Mouse (Mus musculus): ENCODE measurements around the gene Fam126b.
A peak's percentile ranks its signal among the peaks of the same experiment; 100 is the strongest.
"Not testable (repeated sequence)": the region's sequence is repeated elsewhere in the genome, so short reads cannot be mapped to it uniquely, and the experiment has no call there.

Gene Fam126b

GRCm38 (mm10) chr1:58586171-58586997, at the start of gene Fam126b, which contains the start of gene Ndufb3:
Fam126b (minus strand) TSS chr1:58586323.
Ndufb3 (plus strand) TSS chr1:58586384.
- peak; percentile 80 for DNase-seq (ENCODE audit: low read depth, low spot score)

GRCm38 (mm10) chr1:58628847-58629246, 42.7 kb upstream of the Fam126b start:
- not testable (repeated sequence) for DNase-seq (ENCODE audit: low read depth, low spot score)

- no peak for DNase-seq (ENCODE audit: low read depth, low spot score)
These were observed 36.0 kb upstream of the Fam126b start for GRCm38 (mm10) chr1:58621996-58622748.

GRCm38 (mm10) chr1:58621251-58621650, 35.1 kb upstream of the Fam126b start:
- no peak for DNase-seq (ENCODE audit: low read depth, low spot score)

- DNase-seq (ENCODE audit: low read depth, low spot score), result no peak
These were observed 32.6 kb upstream of the Fam126b start for GRCm38 (mm10) chr1:58618766-58619165.

GRCm38 (mm10) chr1:58617978-58618668, 32.0 kb upstream of the Fam126b start:
- DNase-seq (ENCODE audit: low read depth, low spot score), result no peak

- DNase-seq (ENCODE audit: low read depth, low spot score), result no peak
These were observed 31.0 kb upstream of the Fam126b start for GRCm38 (mm10) chr1:58617076-58617475.

- no peak for DNase-seq (ENCODE audit: low read depth, low spot score)
These were observed 30.1 kb upstream of the Fam126b start for GRCm38 (mm10) chr1:58616176-58616575.

- DNase-seq (ENCODE audit: low read depth, low spot score), result no peak
These were observed 29.0 kb upstream of the Fam126b start for GRCm38 (mm10) chr1:58615146-58615545.

- no peak for DNase-seq (ENCODE audit: low read depth, low spot score)
These were observed 28.3 kb upstream of the Fam126b start for GRCm38 (mm10) chr1:58614424-58614823.

- DNase-seq (ENCODE audit: low read depth, low spot score), result peak; percentile 4
These were observed 27.7 kb upstream of the Fam126b start for GRCm38 (mm10) chr1:58613786-58614185.

- DNase-seq (ENCODE audit: low read depth, low spot score), result no peak
These were observed 24.5 kb upstream of the Fam126b start for GRCm38 (mm10) chr1:58610611-58611010.

GRCm38 (mm10) chr1:58610166-58610565, 24.0 kb upstream of the Fam126b start:
- DNase-seq (ENCODE audit: low read depth, low spot score), result no peak

- DNase-seq (ENCODE audit: low read depth, low spot score), result not testable (repeated sequence)
These were observed 23.5 kb upstream of the Fam126b start for GRCm38 (mm10) chr1:58609591-58609990.

- no peak for DNase-seq (ENCODE audit: low read depth, low spot score)
These were observed 17.6 kb upstream of the Fam126b start for GRCm38 (mm10) chr1:58603738-58604137.

- DNase-seq (ENCODE audit: low read depth, low spot score), result no peak
These were observed 16.6 kb upstream of the Fam126b start for GRCm38 (mm10) chr1:58602681-58603080.

GRCm38 (mm10) chr1:58587491-58587890, 1.4 kb upstream of the Fam126b start:
- DNase-seq (ENCODE audit: low read depth, low spot score), result no peak

GRCm38 (mm10) chr1:58585373-58586170, 551 bp downstream of the Fam126b start:
- DNase-seq (ENCODE audit: low read depth, low spot score), result peak; percentile 22

GRCm38 (mm10) chr1:58584271-58584670, 1.9 kb downstream of the Fam126b start:
- no peak for DNase-seq (ENCODE audit: low read depth, low spot score)

GRCm38 (mm10) chr1:58582611-58583010, 3.5 kb downstream of the Fam126b start:
- DNase-seq (ENCODE audit: low read depth, low spot score), result no peak

- DNase-seq (ENCODE audit: low read depth, low spot score), result no peak
These were observed 6.9 kb downstream of the Fam126b start for GRCm38 (mm10) chr1:58579179-58579578.

Data from embryo, embryonic 11.5 days (tissue).